8 mouse cellular contexts compared by ENCODE assay signal in genomic region chr4:53441683-53442082, GRCm38 (mm10). TPM values are rescaled to one million over a fixed set of nuclear protein-coding genes. Genes with fewer than 3 reads are reported as not detected.
DNase-seq lines count a peak whose midpoint lies in the region; ATAC-seq and TF ChIP-seq lines count a peak whose summit lies in the region.

No protein-coding gene starts in this region.

- H3K9me3 ChIP-seq in heart, embryonic 14.5 days (ENCODE audit: control insufficient read depth, low read length): no peaks in the 10 kb centered on the region
- no peaks in the 10 kb centered on the region for H3K9me3 ChIP-seq in hindbrain, embryonic 15.5 days
- no peaks in the 10 kb centered on the region for H3K9me3 ChIP-seq in midbrain, embryonic 14.5 days (ENCODE audit: control insufficient read depth, low read length)

- no peak for TF ChIP-seq POLR2A in cortical plate, adult 2 months (IDR thresholded peaks at IDR 0.05; ENCODE audit: extremely low read depth, insufficient read depth, low read length)

- peak overlapping the region in 1 of 2 experiments; percentile 91; a peak in 3 of 4 replicates for H3K4me3 ChIP-seq in heart, embryonic 14.5 days (ENCODE audit: control insufficient read depth in 1 of 2, insufficient read depth in 1 of 2, low read depth in 1 of 2, low read length in 2 of 2)
- H3K4me3 ChIP-seq in cortical plate, adult 2 months (ENCODE audit: insufficient read depth, low read length): peak overlapping the region; percentile 95
- H3K4me3 ChIP-seq in hindbrain, embryonic 15.5 days: peak overlapping the region; percentile 97
- H3K4me3 ChIP-seq in midbrain, embryonic 14.5 days (replicated peaks; ENCODE audit: low read depth, low read length): peak overlapping the region; percentile 90

- 47% methylated on average over 4 of the region's 4 CpGs for WGBS in heart, embryonic 14.5 days
- WGBS in hindbrain, embryonic 15.5 days: 20% methylated on average over 4 of the region's 4 CpGs
- WGBS in midbrain, embryonic 14.5 days: 33% methylated on average over 4 of the region's 4 CpGs

- no peak overlapping the region; the same call in 1 of the 2 replicates for H3K9ac ChIP-seq in heart, embryonic 14.5 days (ENCODE audit: low read length)
- peak overlapping the region; percentile 79 for H3K9ac ChIP-seq in hindbrain, embryonic 15.5 days
- no peak overlapping the region; the same call in 1 of the 2 replicates for H3K9ac ChIP-seq in midbrain, embryonic 14.5 days (replicated peaks; ENCODE audit: low read length)

- DNase-seq in heart, adult 9 months (ENCODE audit: low spot score in 2 of 2): no peak
- DNase-seq in midbrain, embryonic 14.5 days: no peak
- DNase-seq in adrenal gland, adult 18-20 months (ENCODE audit: low spot score in 2 of 2): no peak
- no peak for DNase-seq in gastrocnemius, postnatal 4 days (ENCODE audit: low spot score in 2 of 2)
- no peak for DNase-seq in kidney, adult 11 months

- peaks cover 5 to 19% of the 10 kb centered on the region in 2 experiments for H3K4me1 ChIP-seq in heart, embryonic 14.5 days (ENCODE audit: control insufficient read depth in 2 of 2, insufficient read depth in 2 of 2, low read length in 2 of 2)
- H3K4me1 ChIP-seq in cortical plate, adult 2 months (ENCODE audit: control insufficient read depth, insufficient read depth, low read length): peaks cover 7% of the 10 kb centered on the region
- peaks cover 33% of the 10 kb centered on the region for H3K4me1 ChIP-seq in hindbrain, embryonic 15.5 days (replicated peaks)
- H3K4me1 ChIP-seq in midbrain, embryonic 14.5 days (ENCODE audit: control insufficient read depth, insufficient read depth, low read length): no peaks in the 10 kb centered on the region

- H3K27me3 ChIP-seq in heart, embryonic 14.5 days (ENCODE audit: control insufficient read depth, insufficient read depth, low read length): no peaks in the 10 kb centered on the region
- no peaks in the 10 kb centered on the region for H3K27me3 ChIP-seq in hindbrain, embryonic 15.5 days
- H3K27me3 ChIP-seq in midbrain, embryonic 14.5 days (ENCODE audit: control insufficient read depth, insufficient read depth, low read length): no peaks in the 10 kb centered on the region

- no peak for TF ChIP-seq CTCF in cortical plate, adult 2 months (IDR thresholded peaks at IDR 0.05; ENCODE audit: extremely low read depth, insufficient read depth, low read length)

- H3K4me2 ChIP-seq in heart, embryonic 14.5 days (ENCODE audit: low read length): peak overlapping the region; percentile 90
- peak overlapping the region; percentile 81 for H3K4me2 ChIP-seq in hindbrain, embryonic 15.5 days
- H3K4me2 ChIP-seq in midbrain, embryonic 14.5 days (ENCODE audit: low read length): peak overlapping the region; percentile 96

- no peak for ATAC-seq in heart, embryonic 14.5 days (ENCODE audit: insufficient number of reproducible peaks, insufficient read depth, low FRiP score, low read depth)
- no peak for ATAC-seq in hindbrain, embryonic 15.5 days (ENCODE audit: low FRiP score, low read depth)
- no peak for ATAC-seq in midbrain, embryonic 14.5 days (ENCODE audit: low FRiP score, low TSS enrichment)

- no peaks in the 10 kb centered on the region for H3K36me3 ChIP-seq in heart, embryonic 14.5 days (ENCODE audit: control insufficient read depth, insufficient read depth, low read length)
- no peaks in the 10 kb centered on the region for H3K36me3 ChIP-seq in hindbrain, embryonic 15.5 days
- H3K36me3 ChIP-seq in midbrain, embryonic 14.5 days (ENCODE audit: control insufficient read depth, insufficient read depth, low read length): no peaks in the 10 kb centered on the region

- no peak overlapping the region for H3K27ac ChIP-seq in heart, embryonic 14.5 days (replicated peaks in 1 of 2; ENCODE audit: control insufficient read depth in 1 of 2, insufficient read depth in 1 of 2, low read depth in 2 of 2, low read length in 2 of 2)
- no peak overlapping the region for H3K27ac ChIP-seq in cortical plate, adult 2 months (ENCODE audit: insufficient read depth, low read length)
- H3K27ac ChIP-seq in hindbrain, embryonic 15.5 days (replicated peaks): no peak overlapping the region; the same call in 1 of the 2 replicates
- no peak overlapping the region for H3K27ac ChIP-seq in midbrain, embryonic 14.5 days (replicated peaks; ENCODE audit: low read depth, low read length)

RNA-seq across cellular contexts. Expression of gene Slc44a1, which starts 1.5 kb away (rescaled TPM):
- 28.6 and 34.0 TPM in 2 replicates for polyA plus RNA-seq in heart, embryonic 14.5 days (2014; fragmentation: Nextera tagmentation; extraction: Ambion mirVana)
- polyA plus RNA-seq in cortical plate, adult 2 months (2012; rRNA removed): 56.5 and 67.4 TPM in 2 replicates
- 11.2 TPM in 2 replicates for polyA plus RNA-seq in hindbrain, embryonic 15.5 days (2015; fragmentation: Nextera tagmentation; extraction: Ambion mirVana)
- 12.0 and 16.1 TPM in 2 replicates for polyA plus RNA-seq in midbrain, embryonic 14.5 days (2014; fragmentation: Nextera tagmentation; extraction: Ambion mirVana)
- 10 to 100 TPM; 85.2 to 95.7 TPM for total RNA-seq in adrenal gland, adult 18-20 months (2021)
- total RNA-seq in gastrocnemius, postnatal 4 days (2021): 10 to 100 TPM; 39.3 to 42.1 TPM
